Comparison of ENCODE assay signal across 19 mouse cellular contexts in the genomic region with DNA sequence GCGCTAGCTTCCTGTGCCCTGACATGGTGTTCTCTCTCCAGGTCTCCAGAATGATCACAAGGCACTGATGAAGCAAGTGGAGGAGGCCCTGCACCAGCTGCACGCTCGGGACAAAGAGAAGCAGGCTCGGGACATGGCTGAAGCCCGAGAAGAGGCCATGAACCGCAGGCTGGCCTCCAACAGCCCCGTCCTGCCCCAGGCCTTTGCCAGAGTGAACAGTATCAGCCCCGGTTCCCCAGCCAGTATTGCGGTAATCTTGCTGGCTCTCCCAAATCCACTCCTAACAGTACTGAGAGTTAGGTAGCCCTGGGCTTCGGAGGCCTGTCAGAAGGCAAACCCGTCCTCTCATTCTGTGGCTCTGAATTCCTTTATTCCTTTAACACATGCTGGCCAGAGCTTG. TPM values are rescaled to one million over a fixed set of nuclear protein-coding genes. Genes with fewer than 3 reads are reported as not detected.
A peak's percentile ranks its signal among the peaks of the same experiment; 100 is the strongest.
DNase-seq lines count a peak whose midpoint lies in the region; ATAC-seq and TF ChIP-seq lines count a peak whose summit lies in the region.
"Had no signal": no experiment of that assay in that cellular context is flagged by ENCODE, and none has a peak within 500 bp of the region (broad histone marks: within the 10 kb centered on the region; RNA-seq: fewer than 3 reads in every experiment).

No protein-coding gene starts in this region.

- WGBS in liver, adult 2 months, result 94% methylated on average over 11 of the region's 11 CpGs
- WGBS in liver, postnatal 0 days (ENCODE audit: insufficient replicate concordance), result 91% methylated on average over 11 of the region's 11 CpGs
- 94% methylated on average over 11 of the region's 11 CpGs for WGBS in thymus, adult 2 months
- 90% methylated on average over 11 of the region's 11 CpGs for WGBS in kidney, embryonic 16.5 days

- no peaks in the 10 kb centered on the region for H3K9me3 ChIP-seq in liver, postnatal 0 days (ENCODE audit: low read length)
- no peaks in the 10 kb centered on the region for H3K9me3 ChIP-seq in kidney, embryonic 16.5 days (ENCODE audit: low read length)
- H3K9me3 ChIP-seq: forebrain, embryonic 12.5 days; midbrain, embryonic 13.5 days had no signal

- peaks cover 52% of the 10 kb centered on the region for H3K36me3 ChIP-seq in liver, adult 2 months (ENCODE audit: control insufficient read depth, insufficient read depth, low read length)
- H3K36me3 ChIP-seq in liver, postnatal 0 days (replicated peaks; ENCODE audit: insufficient read depth, low read length), result peaks cover 78% of the 10 kb centered on the region
- peaks cover 22% of the 10 kb centered on the region for H3K36me3 ChIP-seq in thymus, adult 2 months (ENCODE audit: control insufficient read depth, insufficient read depth, low read length)
- H3K36me3 ChIP-seq in kidney, embryonic 16.5 days (ENCODE audit: insufficient read depth, low read length), result peaks cover 49% of the 10 kb centered on the region

- H3K4me2 ChIP-seq in liver, postnatal 0 days (ENCODE audit: low read depth, low read length), result no peak overlapping the region
- no peak overlapping the region for H3K4me2 ChIP-seq in kidney, embryonic 16.5 days (replicated peaks; ENCODE audit: low read depth, low read length)
- H3K4me2 ChIP-seq: forebrain, embryonic 12.5 days; liver, embryonic 11.5 days; midbrain, embryonic 13.5 days had no signal

- no peaks in the 10 kb centered on the region for H3K4me1 ChIP-seq in liver, adult 2 months (ENCODE audit: control insufficient read depth, insufficient read depth, low read length)
- no peaks in the 10 kb centered on the region for H3K4me1 ChIP-seq in liver, postnatal 0 days (ENCODE audit: insufficient read depth)
- peaks cover 14% of the 10 kb centered on the region for H3K4me1 ChIP-seq in thymus, adult 2 months (replicated peaks; ENCODE audit: control insufficient read depth, insufficient read depth, low read length)
- H3K4me1 ChIP-seq in kidney, embryonic 16.5 days (ENCODE audit: insufficient read depth, low read length), result no peaks in the 10 kb centered on the region

- TF ChIP-seq EP300 in liver, postnatal 0 days (IDR thresholded peaks at IDR 0.05; ENCODE audit: low read depth), result no peak

- TF ChIP-seq CTCF in liver, adult 2 months (IDR thresholded peaks at IDR 0.05; ENCODE audit: low read depth, low read length), result no peak
- TF ChIP-seq CTCF in liver, postnatal 0 days (IDR thresholded peaks at IDR 0.05; ENCODE audit: low read depth), result no peak
- TF ChIP-seq CTCF in thymus, adult 2 months (IDR thresholded peaks at IDR 0.05; ENCODE audit: borderline replicate concordance, control insufficient read depth, extremely low read depth, insufficient read depth, low read length, poor library complexity), result no peak

- ATAC-seq in liver, postnatal 0 days, result no peak
- ATAC-seq in kidney, embryonic 16.5 days (ENCODE audit: low FRiP score, low TSS enrichment), result no peak
- ATAC-seq: hindbrain, postnatal 0 days; midbrain, embryonic 13.5 days had no signal

- H3K27me3 ChIP-seq in liver, adult 2 months (ENCODE audit: control insufficient read depth, insufficient read depth, low read length), result no peaks in the 10 kb centered on the region
- no peaks in the 10 kb centered on the region for H3K27me3 ChIP-seq in liver, postnatal 0 days (ENCODE audit: insufficient read depth, low read length)
- H3K27me3 ChIP-seq in thymus, adult 2 months (ENCODE audit: control insufficient read depth, insufficient read depth, low read length), result no peaks in the 10 kb centered on the region; the same call in 1 of the 2 replicates
- no peaks in the 10 kb centered on the region for H3K27me3 ChIP-seq in kidney, embryonic 16.5 days (ENCODE audit: insufficient read depth, low read length)
- H3K27me3 ChIP-seq: forebrain, embryonic 12.5 days; midbrain, embryonic 13.5 days had no signal

- H3K4me3 ChIP-seq in liver, adult 2 months (ENCODE audit: insufficient read depth, low read depth, low read length), result no peak overlapping the region
- H3K4me3 ChIP-seq in liver, postnatal 0 days (ENCODE audit: low read depth, low read length), result no peak overlapping the region
- H3K4me3 ChIP-seq in thymus, adult 2 months (ENCODE audit: control insufficient read depth, insufficient read depth, low read length), result no peak overlapping the region
- no peak overlapping the region for H3K4me3 ChIP-seq in kidney, embryonic 16.5 days (ENCODE audit: low read length)
- H3K4me3 ChIP-seq: forebrain, embryonic 12.5 days; midbrain, embryonic 13.5 days had no signal

- no peak for TF ChIP-seq POLR2A in liver, adult 2 months (IDR thresholded peaks at IDR 0.05; ENCODE audit: extremely low read depth, insufficient read depth, low read length)
- TF ChIP-seq POLR2A in thymus, adult 2 months (IDR thresholded peaks at IDR 0.05; ENCODE audit: control insufficient read depth, extremely low read depth, insufficient read depth, low read length, poor library complexity), result no peak

- no peak overlapping the region for H3K27ac ChIP-seq in liver, adult 2 months (replicated peaks; ENCODE audit: insufficient read depth, low read depth, low read length)
- no peak overlapping the region for H3K27ac ChIP-seq in liver, postnatal 0 days (ENCODE audit: low read depth)
- H3K27ac ChIP-seq in thymus, adult 2 months (ENCODE audit: control insufficient read depth, insufficient read depth, low read length), result no peak overlapping the region
- H3K27ac ChIP-seq in kidney, embryonic 16.5 days (ENCODE audit: low read length), result no peak overlapping the region
- H3K27ac ChIP-seq: forebrain, embryonic 12.5 days; hindbrain, postnatal 0 days; macrophage; midbrain, embryonic 13.5 days had no signal

- H3K79me2 ChIP-seq in liver, adult 2 months (ENCODE audit: control insufficient read depth, insufficient read depth, low read length), result peaks cover 2% of the 10 kb centered on the region; the same call in 1 of the 2 replicates

- H3K9ac ChIP-seq in liver, adult 2 months (ENCODE audit: low read depth, low read length), result no peak overlapping the region
- H3K9ac ChIP-seq in liver, postnatal 0 days (replicated peaks), result no peak overlapping the region
- no peak overlapping the region for H3K9ac ChIP-seq in kidney, embryonic 16.5 days (replicated peaks; ENCODE audit: low read length)
- H3K9ac ChIP-seq: forebrain, embryonic 12.5 days; midbrain, embryonic 13.5 days had no signal

- DNase-seq in liver, adult 2 months (ENCODE audit: extremely low read depth, low read depth, low spot score), result peak; percentile 62
- no peak for DNase-seq in liver, postnatal 0 days
- peak; percentile 24 to 61 for DNase-seq in urinary bladder, postnatal 4 days (ENCODE audit: low spot score in 2 of 2)
- no peak for DNase-seq in urinary bladder, adult 2 months (ENCODE audit: low spot score)
- peak; percentile 33 for DNase-seq in heart, adult 8-10 months (ENCODE audit: low spot score)
- DNase-seq in thymus, adult 2 months, result no peak
- DNase-seq: cerebellum, adult 8-10 months; kidney, adult 18-20 months; kidney, postnatal 25 days; right cerebral cortex, postnatal 25 days; thymus, adult 18-20 months had no signal

RNA-seq across cellular contexts. Expression of a gene that starts 12.4 kb away (rescaled TPM):
- total RNA-seq in liver, adult 2 months (2014; rRNA removed), result 0.37 and 0.60 TPM in 2 replicates
- polyA plus RNA-seq in liver, adult 2 months (2012; rRNA removed), result 0.35 and 0.60 TPM in 2 replicates
- 0.06 and 0.21 TPM in 2 replicates for polyA plus RNA-seq in liver, postnatal 0 days (2015; fragmentation: Nextera tagmentation; extraction: Ambion mirVana)
- polyA plus RNA-seq in urinary bladder, adult 2 months (2012; rRNA removed), result 4.1 and 4.8 TPM in 2 replicates
- total RNA-seq in heart, adult 8-10 months (2022), result under 1 TPM; 0.65 to 0.82 (median 0.73) TPM
- polyA plus RNA-seq in thymus, adult 2 months (2012; rRNA removed), result 2.2 and 2.4 TPM in 2 replicates
- polyA plus RNA-seq in kidney, embryonic 16.5 days (2015; fragmentation: Nextera tagmentation; extraction: Ambion mirVana), result 1.5 and 1.7 TPM in 2 replicates

RNA-seq across cellular contexts. Expression of a gene that starts 57.0 kb away (rescaled TPM):
- total RNA-seq in liver, adult 2 months (2014; rRNA removed), result 3,614 and 3,656 TPM in 2 replicates
- 3,813 and 5,374 TPM in 2 replicates for polyA plus RNA-seq in liver, adult 2 months (2012; rRNA removed)
- polyA plus RNA-seq in liver, postnatal 0 days (2015; fragmentation: Nextera tagmentation; extraction: Ambion mirVana), result 638 and 713 TPM in 2 replicates
- polyA plus RNA-seq in urinary bladder, adult 2 months (2012; rRNA removed), result 0.27 and 0.45 TPM in 2 replicates
- not detected for total RNA-seq in heart, adult 8-10 months (2022)
- polyA plus RNA-seq in thymus, adult 2 months (2012; rRNA removed), result 1.5 and 6.0 TPM in 2 replicates
- 0.23 and 0.29 TPM in 2 replicates for polyA plus RNA-seq in kidney, embryonic 16.5 days (2015; fragmentation: Nextera tagmentation; extraction: Ambion mirVana)
- total RNA-seq: hindbrain, postnatal 0 days; left cerebral cortex, postnatal 36 days had no signal
- polyA plus RNA-seq: forebrain, embryonic 12.5 days; heart, postnatal 0 days; hindbrain, postnatal 0 days; macrophage; midbrain, embryonic 13.5 days had no signal

Comparison
In these comparisons a context has a peak if more than half of its experiments do, and no peak if none do; other contexts are left out.
1. DNase-seq: peak in liver, adult 2 months (single experiment), urinary bladder, postnatal 4 days (2 of 2) and heart, adult 8-10 months (single experiment); none in liver, postnatal 0 days (single experiment), urinary bladder, adult 2 months (single experiment) and thymus, adult 2 months (single experiment).
2. RNA of a gene that starts 57.0 kb away (polyA plus RNA-seq): 3,813 to 5,374 TPM in liver, adult 2 months and 638 to 713 TPM in liver, postnatal 0 days; 1.5 to 6.0 TPM in thymus, adult 2 months, 0.27 to 0.45 TPM in urinary bladder, adult 2 months and 0.23 to 0.29 TPM in kidney, embryonic 16.5 days; every median in the first group is over 10 times any median in the second.